Mouse (Mus musculus): ENCODE results near the gene Zbtb17. TPM values are rescaled to one million over a fixed set of nuclear protein-coding genes. Genes with fewer than 3 reads are reported as not detected.

The Zbtb17 gene
- polyA plus RNA-seq, 1 experiment, result 47.0 TPM

DNA sequence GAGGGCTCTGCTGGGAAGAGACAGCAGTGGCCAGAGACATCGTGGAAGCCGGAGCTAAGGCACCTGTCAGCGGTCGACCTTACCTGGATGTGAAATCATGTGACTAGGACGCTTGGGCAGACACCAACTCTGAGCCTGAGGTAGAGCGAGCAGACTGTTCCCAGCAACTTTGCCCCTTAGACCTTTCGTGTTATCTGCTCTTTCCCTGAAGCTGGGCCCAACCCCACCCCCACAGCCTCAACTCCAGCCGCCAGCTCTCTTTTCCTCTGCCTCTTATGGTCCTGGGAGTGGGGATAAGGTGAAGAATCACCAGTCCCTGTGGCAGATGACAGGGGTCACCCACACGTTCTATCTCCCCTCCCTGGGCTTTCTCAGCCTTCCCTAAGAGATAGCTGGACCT is 23.6 kb upstream of the Zbtb17 start:
- Histone ChIP-seq H3K4me1 (ENCODE audit: control insufficient read depth, insufficient read depth, insufficient read length, low read length) (peaks cover 13% of the 10 kb centered on the region), H3K4me3 (ENCODE audit: low read depth, low read length) (no peak overlapping the region), H3K27ac (ENCODE audit: insufficient read depth, low read depth, low read length) (no peak overlapping the region), H3K27me3 (ENCODE audit: control insufficient read depth, insufficient read depth, low read length) (peaks cover 6% of the 10 kb centered on the region; the same call in 1 of the 2 replicates), H3K36me3 (ENCODE audit: control insufficient read depth, insufficient read depth, low read length) (no peaks in the 10 kb centered on the region)
- 27% methylated on average over 9 of the region's 9 CpGs for WGBS
- TF ChIP-seq POLR2A (IDR thresholded peaks at IDR 0.05; ENCODE audit: low read depth, low read length), result no peak
- TF ChIP-seq CTCF (IDR thresholded peaks at IDR 0.05; ENCODE audit: extremely low read depth, insufficient read length, insufficient replicate concordance, low read depth, low read length), result no peak

DNA sequence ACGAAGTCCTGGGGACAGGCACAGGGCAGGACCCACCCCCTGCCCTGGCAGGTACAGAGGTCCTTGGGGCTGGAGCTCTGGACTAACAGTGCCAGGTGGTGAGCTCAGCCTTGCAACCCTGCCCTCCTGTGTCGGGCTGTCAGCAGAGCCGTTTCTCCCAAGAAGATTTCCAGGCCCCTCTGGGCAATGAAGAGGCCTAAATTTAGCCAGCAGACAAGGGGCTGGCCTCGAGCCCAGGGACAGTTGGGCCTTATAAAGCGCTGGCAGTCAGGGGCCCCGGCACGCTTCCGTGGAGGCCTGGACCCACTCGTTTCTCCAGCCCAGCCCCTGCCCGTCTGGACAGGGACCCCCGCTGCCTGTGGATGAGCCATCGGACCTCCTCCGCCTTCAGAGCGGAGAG is 23.0 kb upstream of the Zbtb17 start:
- Histone ChIP-seq H3K4me1 (ENCODE audit: control insufficient read depth, insufficient read depth, insufficient read length, low read length) (peaks cover 13% of the 10 kb centered on the region), H3K27me3 (ENCODE audit: control insufficient read depth, insufficient read depth, low read length) (peaks cover 6% of the 10 kb centered on the region; the same call in 1 of the 2 replicates), H3K27ac (ENCODE audit: insufficient read depth, low read depth, low read length) (peak overlapping the region; percentile 49), H3K36me3 (ENCODE audit: control insufficient read depth, insufficient read depth, low read length) (no peaks in the 10 kb centered on the region), H3K4me3 (ENCODE audit: low read depth, low read length) (peak overlapping the region; percentile 46)
- 63% methylated on average over 14 of the region's 14 CpGs for WGBS
- TF ChIP-seq POLR2A (IDR thresholded peaks at IDR 0.05; ENCODE audit: low read depth, low read length), result no peak
- TF ChIP-seq CTCF (IDR thresholded peaks at IDR 0.05; ENCODE audit: extremely low read depth, insufficient read length, insufficient replicate concordance, low read depth, low read length), result no peak

DNA sequence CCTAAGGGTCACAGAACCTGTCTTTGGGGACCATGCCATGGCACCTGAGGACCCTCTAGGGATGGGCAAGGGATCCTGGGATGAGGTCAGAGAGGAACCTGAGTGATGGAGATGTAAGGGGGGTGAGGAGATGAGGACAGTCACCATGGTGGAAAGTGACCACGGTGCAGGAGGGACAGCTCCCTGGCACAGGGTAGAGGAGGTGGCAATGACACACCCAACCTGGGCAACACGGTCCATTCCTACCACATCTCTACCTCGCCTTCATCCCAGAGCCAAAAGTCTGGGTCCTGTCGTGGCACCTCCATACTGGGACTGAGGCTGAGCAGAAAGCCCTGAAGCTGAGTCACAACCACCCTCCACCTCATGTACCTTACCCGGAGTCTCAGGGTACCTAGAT is 21.6 kb upstream of the Zbtb17 start:
- TF ChIP-seq POLR2A (IDR thresholded peaks at IDR 0.05; ENCODE audit: low read depth, low read length) (no peak), CTCF (IDR thresholded peaks at IDR 0.05; ENCODE audit: extremely low read depth, insufficient read length, insufficient replicate concordance, low read depth, low read length) (no peak)
- peaks cover 13% of the 10 kb centered on the region for H3K4me1 ChIP-seq (ENCODE audit: control insufficient read depth, insufficient read depth, insufficient read length, low read length)
- H3K36me3 ChIP-seq (ENCODE audit: control insufficient read depth, insufficient read depth, low read length), result no peaks in the 10 kb centered on the region
- peaks cover 6% of the 10 kb centered on the region; the same call in 1 of the 2 replicates for H3K27me3 ChIP-seq (ENCODE audit: control insufficient read depth, insufficient read depth, low read length)
- peak overlapping the region; percentile 49 for H3K27ac ChIP-seq (ENCODE audit: insufficient read depth, low read depth, low read length)
- 76% methylated on average over 5 of the region's 5 CpGs for WGBS
- H3K4me3 ChIP-seq (ENCODE audit: low read depth, low read length), result peak overlapping the region; percentile 46

DNA sequence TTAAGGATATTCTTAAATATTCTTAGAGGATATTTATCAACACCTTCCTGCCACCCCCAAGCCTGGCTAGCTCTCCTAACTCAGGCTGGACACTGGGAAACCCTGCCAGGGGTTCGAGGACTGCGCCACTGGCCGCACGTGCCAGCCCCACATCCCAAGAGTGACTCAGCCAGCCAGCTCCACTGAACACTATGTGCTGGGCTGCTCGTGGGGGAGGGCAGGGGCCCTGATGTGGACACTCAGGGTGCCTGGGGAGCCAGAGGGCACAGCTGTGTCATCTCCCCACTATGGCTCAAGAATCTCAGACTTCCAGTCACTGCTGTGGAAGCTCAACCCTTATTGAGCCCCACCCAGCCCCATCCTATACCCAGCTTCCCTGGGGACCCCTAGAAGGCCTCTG is 21.2 kb upstream of the Zbtb17 start:
- no peak for TF ChIP-seq POLR2A (IDR thresholded peaks at IDR 0.05; ENCODE audit: low read depth, low read length)
- TF ChIP-seq CTCF (IDR thresholded peaks at IDR 0.05; ENCODE audit: extremely low read depth, insufficient read length, insufficient replicate concordance, low read depth, low read length), result no peak
- H3K4me3 ChIP-seq (ENCODE audit: low read depth, low read length), result no peak overlapping the region
- 84% methylated on average over 5 of the region's 5 CpGs for WGBS
- H3K27me3 ChIP-seq (ENCODE audit: control insufficient read depth, insufficient read depth, low read length), result peaks cover 6% of the 10 kb centered on the region; the same call in 1 of the 2 replicates
- H3K27ac ChIP-seq (ENCODE audit: insufficient read depth, low read depth, low read length), result no peak overlapping the region
- H3K4me1 ChIP-seq (ENCODE audit: control insufficient read depth, insufficient read depth, insufficient read length, low read length), result peaks cover 13% of the 10 kb centered on the region
- H3K36me3 ChIP-seq (ENCODE audit: control insufficient read depth, insufficient read depth, low read length), result no peaks in the 10 kb centered on the region

DNA sequence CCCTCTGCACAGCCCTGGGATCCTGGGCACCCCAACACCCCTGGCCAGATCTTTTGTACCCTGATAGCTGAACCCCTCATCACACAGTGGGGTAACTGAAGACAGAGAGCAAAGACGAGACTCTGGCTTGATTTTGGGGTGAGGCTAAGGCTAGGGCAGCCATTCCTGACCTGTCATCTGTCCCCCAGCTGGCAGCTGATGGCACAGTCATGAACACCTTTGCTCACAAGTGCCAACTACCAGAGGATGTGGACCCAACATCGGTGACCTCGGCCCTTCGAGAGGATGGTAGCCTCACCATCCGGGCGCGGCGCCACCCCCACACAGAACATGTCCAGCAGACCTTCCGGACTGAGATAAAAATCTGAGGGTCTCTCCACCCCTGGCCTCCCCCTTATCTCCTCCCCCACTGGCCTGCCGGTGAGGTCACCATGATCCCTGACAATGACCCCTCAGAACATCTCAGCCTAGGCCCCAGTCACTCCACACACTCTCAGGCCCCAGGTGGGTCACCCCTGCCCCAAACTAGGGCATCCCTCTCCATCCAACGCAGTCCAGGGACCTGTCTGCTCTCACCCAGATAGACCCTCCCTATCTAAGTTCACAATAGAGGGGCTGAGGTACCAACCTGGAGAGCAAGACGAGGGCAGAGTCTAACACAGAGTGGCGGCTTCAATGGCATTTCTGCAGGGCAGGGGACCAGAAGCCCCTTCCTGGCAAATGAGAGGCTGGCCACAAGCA is 20.6 kb upstream of the Zbtb17 start:
- H3K4me1 ChIP-seq (ENCODE audit: control insufficient read depth, insufficient read depth, insufficient read length, low read length), result peaks cover 13% of the 10 kb centered on the region
- H3K27me3 ChIP-seq (ENCODE audit: control insufficient read depth, insufficient read depth, low read length), result peaks cover 6% of the 10 kb centered on the region; the same call in 1 of the 2 replicates
- H3K4me3 ChIP-seq (ENCODE audit: low read depth, low read length), result no peak overlapping the region
- TF ChIP-seq POLR2A (IDR thresholded peaks at IDR 0.05; ENCODE audit: low read depth, low read length) (no peak), CTCF (IDR thresholded peaks at IDR 0.05; ENCODE audit: extremely low read depth, insufficient read length, insufficient replicate concordance, low read depth, low read length) (no peak)
- 87% methylated on average over 13 of the region's 13 CpGs for WGBS
- no peak overlapping the region for H3K27ac ChIP-seq (ENCODE audit: insufficient read depth, low read depth, low read length)
- H3K36me3 ChIP-seq (ENCODE audit: control insufficient read depth, insufficient read depth, low read length), result no peaks in the 10 kb centered on the region

DNA sequence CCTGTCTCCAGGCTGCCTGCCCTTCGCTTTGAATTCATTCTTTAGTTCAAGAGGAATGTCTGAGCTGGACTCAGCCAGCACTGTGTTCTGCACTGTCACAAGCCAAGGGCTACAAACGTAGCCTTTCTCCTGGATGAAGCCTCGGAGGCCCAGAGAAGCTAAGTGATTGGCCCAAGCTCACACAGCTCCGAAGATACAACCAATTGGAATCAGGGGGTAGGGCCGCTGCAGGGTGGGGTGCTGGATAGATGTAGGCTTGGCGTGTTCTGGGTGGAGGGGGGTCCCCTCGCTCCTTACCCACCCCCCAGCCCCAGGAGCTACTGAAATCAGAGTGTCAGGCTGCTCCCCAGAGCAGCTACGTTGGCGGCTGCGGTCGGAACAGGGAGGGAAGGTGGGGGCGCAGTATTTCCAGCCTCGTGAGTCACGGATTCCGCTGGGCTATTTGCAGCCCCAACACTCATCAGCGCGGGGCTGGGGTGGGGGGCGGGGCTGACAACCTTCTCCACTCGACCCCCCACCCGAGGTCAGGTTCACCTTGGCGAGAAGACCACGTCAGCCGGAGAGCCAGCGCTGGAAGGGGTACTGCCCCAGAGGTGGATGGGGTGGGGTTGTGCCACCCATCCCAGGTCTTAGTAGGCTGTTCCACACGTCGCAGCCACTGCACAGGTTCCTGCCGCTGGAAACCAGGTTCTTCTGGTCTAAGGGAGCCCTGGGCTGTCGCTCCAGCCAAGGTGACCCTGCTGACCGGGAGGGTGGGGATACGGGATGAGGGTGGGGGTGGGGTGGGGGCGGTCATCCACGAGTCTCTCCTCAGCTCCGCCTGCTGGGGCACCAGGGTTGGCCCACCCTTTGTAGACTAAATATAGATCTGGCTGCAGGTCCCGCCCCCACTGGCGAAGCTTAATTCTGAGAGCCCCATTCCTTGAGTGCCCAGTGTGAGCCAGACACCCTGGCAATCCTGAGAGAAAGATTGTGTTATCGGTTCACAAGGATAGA is 18.7 kb upstream of the Zbtb17 start:
- Histone ChIP-seq H3K36me3 (ENCODE audit: control insufficient read depth, insufficient read depth, low read length) (no peaks in the 10 kb centered on the region), H3K4me3 (ENCODE audit: low read depth, low read length) (peak overlapping the region; percentile 57), H3K27me3 (ENCODE audit: control insufficient read depth, insufficient read depth, low read length) (peaks cover 6% of the 10 kb centered on the region; the same call in 1 of the 2 replicates), H3K27ac (ENCODE audit: insufficient read depth, low read depth, low read length) (peak overlapping the region; percentile 32; the same call in 1 of the 2 replicates), H3K4me1 (ENCODE audit: control insufficient read depth, insufficient read depth, insufficient read length, low read length) (peaks cover 9% of the 10 kb centered on the region)
- no peak for TF ChIP-seq POLR2A (IDR thresholded peaks at IDR 0.05; ENCODE audit: low read depth, low read length)
- TF ChIP-seq CTCF (IDR thresholded peaks at IDR 0.05; ENCODE audit: extremely low read depth, insufficient read length, insufficient replicate concordance, low read depth, low read length), result no peak
- 8% methylated on average over 36 of the region's 36 CpGs for WGBS

Data from small intestine, adult 2 months (tissue).